Mouse (Mus musculus): ENCODE results near the gene Adh6b. TPM values are rescaled to one million over a fixed set of nuclear protein-coding genes. Genes with fewer than 3 reads are reported as not detected.
A peak's percentile ranks its signal among the peaks of the same experiment; 100 is the strongest.
"Not testable (repeated sequence)": the region's sequence is repeated elsewhere in the genome, so short reads cannot be mapped to it uniquely, and the experiment has no call there.

The Adh6b gene
- polyA plus RNA-seq, 1 experiment from 2014 or later = 0.29 TPM

DNA sequence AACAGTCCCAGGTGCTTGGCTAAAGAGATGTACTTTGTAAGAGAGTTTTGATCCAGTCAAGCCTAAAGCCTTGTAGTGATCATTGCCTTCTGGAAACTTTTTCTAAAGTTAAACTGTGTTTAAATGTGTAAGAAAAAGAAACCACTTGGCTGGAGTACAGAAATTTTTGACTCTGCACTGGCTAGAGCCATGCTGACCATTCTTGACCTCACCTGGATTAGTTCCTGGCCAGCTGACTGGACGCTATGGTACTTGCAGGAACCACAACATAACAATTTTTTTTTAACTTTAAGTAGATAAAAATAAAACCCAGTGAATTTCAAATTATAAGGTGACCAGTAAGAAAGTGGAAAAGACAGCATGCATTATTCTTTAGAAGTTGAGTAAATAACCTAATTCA is 28.0 kb downstream of the Adh6b start:
- Histone ChIP-seq H3K9ac (no peak overlapping the region), H3K4me1 (replicated peaks) (no peaks in the 10 kb centered on the region), H3K36me3 (no peaks in the 10 kb centered on the region), H3K4me3 (no peak overlapping the region), H3K27ac (replicated peaks) (no peak overlapping the region), H3K27me3 (no peaks in the 10 kb centered on the region), H3K9me3 (no peaks in the 10 kb centered on the region), H3K4me2 (no peak overlapping the region)
- WGBS = 100% methylated on average over 1 of the region's 1 CpGs
- no peak for ATAC-seq (ENCODE audit: low read depth)

DNA sequence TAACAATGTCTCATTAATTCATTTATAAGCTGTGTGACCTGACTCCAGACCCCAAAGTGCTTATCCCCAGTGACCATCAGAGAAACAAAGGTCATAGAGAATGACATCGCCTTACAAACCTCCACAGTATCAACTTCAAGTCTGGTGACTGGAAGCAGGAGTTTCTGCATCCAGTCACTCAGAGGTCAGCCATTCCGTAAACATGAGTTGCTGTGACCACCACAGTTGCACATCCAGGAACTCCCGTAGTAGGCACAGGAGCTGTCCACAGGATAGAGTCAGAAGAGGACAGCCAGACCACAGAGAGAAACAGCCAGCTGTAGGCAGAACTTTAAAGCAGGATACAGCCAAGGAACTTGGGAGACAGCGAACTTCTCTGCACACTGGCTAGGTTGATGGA is 28.7 kb downstream of the Adh6b start:
- 79% methylated on average over 4 of the region's 4 CpGs for WGBS
- not testable (repeated sequence) for H3K27me3 ChIP-seq; ATAC-seq (ENCODE audit: low read depth)

DNA sequence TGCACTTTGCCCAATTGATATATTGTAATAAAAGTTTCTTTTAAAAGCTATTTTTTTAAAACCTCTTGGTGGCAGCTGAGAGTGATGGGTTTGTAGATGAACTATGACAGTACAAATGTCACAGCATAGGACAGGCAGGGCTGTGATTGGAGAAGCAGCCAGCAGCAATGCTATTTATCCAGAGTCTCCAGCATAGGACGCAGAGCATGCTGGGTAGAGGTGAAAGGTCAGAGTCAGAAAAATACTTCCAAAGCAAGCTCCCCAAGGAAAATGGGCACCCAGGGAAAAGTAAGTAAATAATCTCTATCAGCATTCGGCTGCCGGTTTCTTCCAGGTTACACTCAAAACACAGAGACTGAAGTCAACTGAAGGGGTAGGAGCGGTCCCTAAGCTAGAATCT is 32.3 kb downstream of the Adh6b start:
- ATAC-seq (ENCODE audit: low read depth) = no peak
- Histone ChIP-seq H3K4me2 (no peak overlapping the region), H3K9ac (no peak overlapping the region), H3K9me3 (no peaks in the 10 kb centered on the region), H3K4me1 (replicated peaks) (no peaks in the 10 kb centered on the region), H3K27ac (replicated peaks) (no peak overlapping the region), H3K4me3 (no peak overlapping the region), H3K27me3 (no peaks in the 10 kb centered on the region), H3K36me3 (no peaks in the 10 kb centered on the region)
- WGBS = 86% methylated on average over 4 of the region's 4 CpGs

More for the DNA sequence above, 28.7 kb downstream of the Adh6b start:
- H3K4me1 ChIP-seq (replicated peaks); H3K27ac ChIP-seq (replicated peaks); H3K4me3 ChIP-seq; H3K9me3 ChIP-seq; H3K4me2 ChIP-seq; H3K36me3 ChIP-seq; H3K9ac ChIP-seq: not testable (repeated sequence)

DNA sequence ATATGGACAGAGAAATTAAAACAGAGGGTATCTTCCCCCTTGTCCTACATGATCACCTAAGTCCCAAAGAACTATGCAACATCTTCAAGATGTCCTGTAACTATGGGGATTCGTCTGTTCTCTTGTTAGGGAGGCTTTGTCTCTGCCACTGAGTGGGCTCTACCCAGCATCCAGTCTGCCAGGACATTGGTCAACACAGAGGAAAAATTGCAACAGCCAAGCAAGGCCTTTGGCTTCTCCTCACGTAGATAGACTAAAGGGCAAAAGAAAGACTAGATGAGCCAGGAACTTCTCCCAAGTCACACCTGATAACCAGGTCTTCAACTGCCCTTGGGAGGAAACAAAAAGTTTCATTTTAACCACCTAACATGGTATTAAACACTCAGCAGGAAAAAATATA is 33.6 kb downstream of the Adh6b start:
- no peaks in the 10 kb centered on the region for H3K4me1 ChIP-seq (replicated peaks)
- H3K4me2 ChIP-seq = no peak overlapping the region
- H3K9me3 ChIP-seq = no peaks in the 10 kb centered on the region
- no peak overlapping the region for H3K4me3 ChIP-seq
- 85% methylated on average over 2 of the region's 2 CpGs for WGBS
- no peak overlapping the region for H3K9ac ChIP-seq
- no peaks in the 10 kb centered on the region for H3K27me3 ChIP-seq
- H3K27ac ChIP-seq (replicated peaks) = no peak overlapping the region
- no peak for ATAC-seq (ENCODE audit: low read depth)
- no peaks in the 10 kb centered on the region for H3K36me3 ChIP-seq

DNA sequence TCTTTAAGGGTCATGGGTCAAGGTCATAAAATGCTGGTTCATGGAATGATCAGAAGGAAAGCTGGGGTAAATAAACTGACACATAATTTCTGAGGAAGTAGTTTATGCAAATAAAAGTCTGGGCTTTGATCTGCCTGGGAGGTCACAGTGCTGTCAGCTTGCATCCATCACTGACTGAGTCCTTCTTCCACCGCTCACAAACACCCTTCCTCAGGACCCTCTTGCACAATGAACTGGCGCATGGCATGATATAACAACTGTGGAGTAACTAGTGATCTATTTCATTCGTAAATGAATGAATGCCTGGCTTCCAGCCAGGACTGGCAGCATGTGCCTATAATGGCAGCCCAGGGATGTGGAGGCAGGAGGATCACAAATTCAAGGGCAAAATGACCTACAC is 39.6 kb downstream of the Adh6b start:
- no peak overlapping the region for H3K4me2 ChIP-seq
- H3K9me3 ChIP-seq = no peaks in the 10 kb centered on the region
- 2% methylated on average over 3 of the region's 3 CpGs for WGBS
- no peaks in the 10 kb centered on the region for H3K27me3 ChIP-seq
- no peak overlapping the region for H3K9ac ChIP-seq
- peak; percentile 65; the same call in 1 of the 2 replicates for ATAC-seq (ENCODE audit: low read depth)
- H3K27ac ChIP-seq (replicated peaks) = no peak overlapping the region
- H3K4me1 ChIP-seq (replicated peaks) = peaks cover 5% of the 10 kb centered on the region; the same call in 1 of the 2 replicates
- no peaks in the 10 kb centered on the region for H3K36me3 ChIP-seq
- H3K4me3 ChIP-seq = no peak overlapping the region

DNA sequence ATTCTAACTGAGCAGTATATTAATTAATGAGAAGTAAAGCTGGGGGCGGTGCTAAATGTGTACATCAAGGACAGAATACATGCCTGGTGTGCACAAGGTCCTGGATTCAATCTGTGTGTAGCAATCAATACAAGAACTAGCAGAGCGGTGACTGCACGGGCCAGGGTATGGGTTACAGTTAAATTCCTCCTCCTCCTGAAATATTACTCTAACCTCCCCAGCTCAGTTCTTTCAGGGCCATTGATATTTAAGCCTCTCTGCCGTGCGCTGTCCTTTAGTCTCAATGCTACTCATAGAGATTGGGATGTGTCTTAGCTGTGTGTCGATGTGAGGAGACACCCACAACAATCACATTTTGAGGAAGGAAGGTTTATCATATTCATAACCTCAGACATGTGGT is 45.6 kb downstream of the Adh6b start:
- 86% methylated on average over 6 of the region's 6 CpGs for WGBS
- Histone ChIP-seq H3K27ac (replicated peaks) (no peak overlapping the region), H3K9ac (no peak overlapping the region), H3K4me2 (no peak overlapping the region), H3K27me3 (no peaks in the 10 kb centered on the region), H3K36me3 (no peaks in the 10 kb centered on the region), H3K9me3 (no peaks in the 10 kb centered on the region), H3K4me3 (no peak overlapping the region), H3K4me1 (replicated peaks) (no peaks in the 10 kb centered on the region)
- ATAC-seq (ENCODE audit: low read depth) = no peak

DNA sequence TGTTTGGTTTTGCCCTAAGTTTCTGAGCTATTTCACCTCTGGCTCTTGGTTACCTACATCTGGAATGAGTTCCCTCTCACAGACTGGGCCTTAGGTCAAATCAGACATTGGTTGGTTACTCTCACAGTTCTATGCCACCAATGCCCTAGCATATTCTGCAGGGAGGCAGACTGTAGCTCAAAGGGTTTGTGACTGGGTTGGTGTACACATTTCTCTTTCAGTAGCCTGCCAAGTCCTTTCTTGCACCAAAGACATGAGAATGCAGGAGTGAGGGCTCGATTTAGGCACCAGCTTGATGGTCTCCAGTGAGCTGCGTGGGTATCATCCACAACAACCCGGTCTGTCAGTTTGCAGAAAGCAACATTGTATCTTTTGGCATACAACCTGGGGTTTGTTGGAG is 63.3 kb downstream of the Adh6b start:
- no peaks in the 10 kb centered on the region for H3K36me3 ChIP-seq

DNA sequence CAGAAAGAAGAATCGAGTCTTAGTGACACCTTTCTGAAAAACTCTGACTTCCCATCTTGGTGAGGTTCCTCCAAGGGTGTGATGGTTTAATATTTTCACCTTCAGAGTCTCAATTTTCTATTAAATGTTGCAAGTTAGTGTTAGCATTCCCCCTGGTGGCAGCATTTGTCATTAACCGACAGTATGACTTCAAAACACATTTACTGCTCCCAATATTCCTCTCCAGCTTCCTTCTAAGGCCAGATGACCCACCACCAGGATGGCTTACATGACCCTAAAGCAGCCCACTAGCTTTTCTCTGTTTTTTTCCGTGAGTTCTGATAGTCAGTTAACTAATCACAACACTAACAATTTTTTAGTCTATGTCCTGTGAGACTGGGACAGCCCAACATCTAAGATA is 63.8 kb downstream of the Adh6b start:
- 58% methylated on average over 3 of the region's 3 CpGs for WGBS
- no peaks in the 10 kb centered on the region for H3K9me3 ChIP-seq
- no peaks in the 10 kb centered on the region for H3K36me3 ChIP-seq
- no peak overlapping the region for H3K4me3 ChIP-seq
- H3K27me3 ChIP-seq = no peaks in the 10 kb centered on the region
- no peak overlapping the region for H3K9ac ChIP-seq
- H3K4me1 ChIP-seq (replicated peaks) = no peaks in the 10 kb centered on the region
- no peak overlapping the region for H3K27ac ChIP-seq (replicated peaks)
- H3K4me2 ChIP-seq = no peak overlapping the region
- no peak for ATAC-seq (ENCODE audit: low read depth)

More for the DNA sequence above, 63.3 kb downstream of the Adh6b start:
- H3K9ac ChIP-seq = no peak overlapping the region
- no peaks in the 10 kb centered on the region for H3K4me1 ChIP-seq (replicated peaks)
- H3K27ac ChIP-seq (replicated peaks) = no peak overlapping the region
- H3K4me2 ChIP-seq = no peak overlapping the region
- no peak for ATAC-seq (ENCODE audit: low read depth)
- H3K9me3 ChIP-seq = no peaks in the 10 kb centered on the region
- 76% methylated on average over 3 of the region's 3 CpGs for WGBS
- no peak overlapping the region for H3K4me3 ChIP-seq
- H3K27me3 ChIP-seq = no peaks in the 10 kb centered on the region

DNA sequence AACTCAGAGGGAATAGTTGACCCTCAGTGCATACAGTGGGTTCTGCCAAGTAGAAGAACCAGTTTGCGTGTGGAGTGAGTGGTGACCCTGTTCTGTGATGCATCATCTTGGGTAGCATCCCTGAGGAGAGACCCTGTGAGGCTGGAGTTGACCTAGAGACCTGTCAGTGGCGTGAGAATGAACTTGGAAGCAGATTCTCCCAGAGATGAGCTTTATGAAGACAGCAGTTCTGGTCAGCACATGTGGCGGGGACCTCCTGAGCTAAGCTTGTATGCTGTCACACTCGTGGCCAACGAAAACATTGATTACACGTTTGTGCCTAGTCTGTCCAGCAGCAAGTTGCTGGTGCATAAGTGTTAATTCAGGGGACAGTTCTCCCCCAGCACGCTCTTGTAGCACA is 64.3 kb downstream of the Adh6b start:
- H3K4me2 ChIP-seq = no peak overlapping the region
- no peaks in the 10 kb centered on the region for H3K36me3 ChIP-seq
- no peak overlapping the region for H3K4me3 ChIP-seq
- ATAC-seq (ENCODE audit: low read depth) = no peak
- no peak overlapping the region for H3K9ac ChIP-seq
- no peaks in the 10 kb centered on the region for H3K27me3 ChIP-seq
- H3K4me1 ChIP-seq (replicated peaks) = no peaks in the 10 kb centered on the region
- no peak overlapping the region for H3K27ac ChIP-seq (replicated peaks)
- 79% methylated on average over 7 of the region's 7 CpGs for WGBS
- no peaks in the 10 kb centered on the region for H3K9me3 ChIP-seq

DNA sequence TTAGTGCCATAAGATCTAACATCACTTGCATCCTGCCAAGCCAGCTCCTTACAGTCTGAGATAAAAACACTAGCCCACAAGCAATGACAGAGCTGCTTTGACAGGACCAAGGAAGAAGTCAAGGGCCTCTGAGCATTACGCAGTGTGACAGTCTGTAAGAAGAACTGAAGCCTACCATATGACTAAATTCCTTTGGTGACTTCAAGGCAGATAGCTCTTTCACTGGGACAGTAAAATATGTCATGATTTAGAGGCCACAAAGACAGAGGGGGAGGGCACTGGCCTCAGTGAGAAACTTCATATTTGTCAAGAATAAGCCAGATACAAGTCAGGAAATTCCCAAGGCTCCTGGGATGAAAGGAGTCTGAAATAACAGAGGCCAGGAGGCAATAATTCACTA is 66.3 kb downstream of the Adh6b start:
- Histone ChIP-seq H3K27ac (replicated peaks) (no peak overlapping the region), H3K9ac (no peak overlapping the region), H3K27me3 (no peaks in the 10 kb centered on the region), H3K4me2 (no peak overlapping the region), H3K4me1 (replicated peaks) (no peaks in the 10 kb centered on the region), H3K36me3 (no peaks in the 10 kb centered on the region), H3K9me3 (no peaks in the 10 kb centered on the region), H3K4me3 (no peak overlapping the region)
- no peak for ATAC-seq (ENCODE audit: low read depth)
- 82% methylated on average over 1 of the region's 1 CpGs for WGBS

Other genes starting within 250 kb of the Adh6b start
- 7.2 and 9.0 TPM in 2 replicates for gene Trmt10a, start 198.3 kb upstream of the Adh6b start, polyA plus RNA-seq (2015; fragmentation: Nextera tagmentation; extraction: Ambion mirVana)
- gene Mttp, start 196.8 kb upstream of the Adh6b start, polyA plus RNA-seq (2015; fragmentation: Nextera tagmentation; extraction: Ambion mirVana) = 7.6 and 10.4 TPM in 2 replicates
- gene 4930579F01Rik, start 147.9 kb upstream of the Adh6b start, polyA plus RNA-seq (2015; fragmentation: Nextera tagmentation; extraction: Ambion mirVana) = not detected in 2 replicates
- 0.14 and 0.41 TPM in 2 replicates for gene Adh7, start 124.0 kb upstream of the Adh6b start, polyA plus RNA-seq (2015; fragmentation: Nextera tagmentation; extraction: Ambion mirVana)
- gene Adh1, start 80.8 kb upstream of the Adh6b start, polyA plus RNA-seq (2015; fragmentation: Nextera tagmentation; extraction: Ambion mirVana) = 3.6 and 7.9 TPM in 2 replicates
- gene Adh6a, start 28.5 kb upstream of the Adh6b start, polyA plus RNA-seq (2015; fragmentation: Nextera tagmentation; extraction: Ambion mirVana) = 0.14 TPM in 1 of 2 replicates, not detected in the other
- gene Adh4, start 73.7 kb downstream of the Adh6b start, polyA plus RNA-seq (2015; fragmentation: Nextera tagmentation; extraction: Ambion mirVana) = not detected in 2 replicates
- 218 and 255 TPM in 2 replicates for gene Adh5, start 101.3 kb downstream of the Adh6b start, polyA plus RNA-seq (2015; fragmentation: Nextera tagmentation; extraction: Ambion mirVana)
- 46.1 and 53.1 TPM in 2 replicates for gene Metap1, start 147.7 kb downstream of the Adh6b start, polyA plus RNA-seq (2015; fragmentation: Nextera tagmentation; extraction: Ambion mirVana)
- gene Eif4e, start 184.4 kb downstream of the Adh6b start, polyA plus RNA-seq (2015; fragmentation: Nextera tagmentation; extraction: Ambion mirVana) = 300 and 384 TPM in 2 replicates